Mouse (Mus musculus) left cerebral cortex, postnatal 14 days (tissue): Measurements from ENCODE around the gene Atn1. TPM values are rescaled to one million over a fixed set of nuclear protein-coding genes. Genes with fewer than 3 reads are reported as not detected.

Experiments used
- DNase-seq, 2 experiments: peaks; one replicate each; pipeline ENCODE4 v3.0.0; 2021 to 2022; ENCODE audit warnings: low spot score in 2 of 2, mixed read lengths in 1 of 2
- intact Hi-C: fragments of 180-260 bp; cut with DNase I; formaldehyde crosslinking; loops from one replicate; pipeline ENCODE4 v1.15.1; 2025
- microRNA-seq, 2 experiments: library from miRNA; unstranded; fragments of <30 nt; microRNA quantifications; one replicate each; pipeline ENCODE4 v1.2.0; 2022
- total RNA-seq, 2 experiments: library from RNA; stranded (reverse); gene quantifications; 2 replicates each; pipeline ENCODE4 v1.2.3; 2021

Atn1 gene
- total RNA-seq, 2 experiments from 2014 or later, result 147 to 166 TPM

DNA sequence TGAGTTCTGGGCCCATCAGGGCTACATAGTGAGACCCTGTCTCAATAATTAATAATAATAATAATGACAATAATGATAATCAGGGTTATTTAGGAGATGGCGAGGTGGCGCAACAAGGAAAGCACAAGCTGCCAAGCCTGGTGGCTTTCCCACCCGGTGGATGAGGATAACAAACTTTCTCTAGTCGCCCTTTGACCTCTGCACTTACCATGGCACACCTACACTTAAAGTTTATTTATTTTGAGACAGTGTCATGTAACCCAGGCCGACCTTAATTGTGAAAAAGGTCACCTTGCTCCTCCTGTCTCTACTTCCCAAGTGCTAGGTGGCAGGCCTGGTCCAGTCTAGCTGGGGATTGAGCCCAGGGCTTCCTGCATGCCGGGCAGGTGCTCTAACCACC lies 57.6 kb downstream of the Atn1 start:
- no peak for DNase-seq
- intact Hi-C loops, result no loop called here

- intact Hi-C loops, result no loop called here
- no peak for DNase-seq
These were observed 59.7 kb downstream of the Atn1 start for GRCm38 (mm10) chr6:124696441-124697150.

DNA sequence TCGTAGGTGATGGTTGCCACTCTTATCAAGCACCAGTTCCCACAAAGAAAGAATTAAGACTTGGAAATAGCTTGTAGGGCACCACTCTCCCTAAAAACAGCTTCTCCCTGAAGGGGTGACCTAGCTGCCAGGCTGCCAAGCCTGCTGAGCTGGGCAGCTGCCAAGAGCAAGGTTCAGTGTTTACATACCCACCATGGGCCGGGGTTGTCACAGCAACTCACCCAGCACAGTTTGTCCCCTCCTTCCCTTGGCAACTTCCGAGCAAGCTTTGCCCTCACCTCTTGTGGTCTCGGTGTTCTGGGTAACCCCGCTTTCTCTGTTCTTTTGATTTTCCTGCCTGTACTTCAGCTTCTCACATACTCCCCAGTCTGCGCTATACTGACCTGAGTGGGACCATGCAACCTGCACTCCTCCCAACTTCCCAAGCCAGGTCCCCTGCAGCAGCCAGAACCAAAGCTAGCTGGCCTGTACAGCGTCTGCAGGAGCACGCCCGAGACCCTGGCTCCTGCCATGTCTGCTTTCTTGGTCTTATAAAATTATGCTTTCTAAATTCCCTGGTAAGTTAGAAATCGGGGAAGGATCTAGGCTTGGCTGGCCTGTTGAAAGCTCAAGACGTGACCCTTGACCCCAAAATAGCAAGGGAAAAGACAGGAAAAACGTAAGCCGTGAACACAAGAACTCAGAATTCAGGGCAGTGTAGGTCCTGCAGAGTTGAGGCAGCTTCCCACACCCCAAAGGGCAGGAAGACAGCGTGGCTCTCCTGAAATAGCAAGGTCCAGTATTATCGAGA lies 62.0 kb downstream of the Atn1 start:
- intact Hi-C loops, result no loop called here
- DNase-seq, result peak; percentile 69 to 74

DNA sequence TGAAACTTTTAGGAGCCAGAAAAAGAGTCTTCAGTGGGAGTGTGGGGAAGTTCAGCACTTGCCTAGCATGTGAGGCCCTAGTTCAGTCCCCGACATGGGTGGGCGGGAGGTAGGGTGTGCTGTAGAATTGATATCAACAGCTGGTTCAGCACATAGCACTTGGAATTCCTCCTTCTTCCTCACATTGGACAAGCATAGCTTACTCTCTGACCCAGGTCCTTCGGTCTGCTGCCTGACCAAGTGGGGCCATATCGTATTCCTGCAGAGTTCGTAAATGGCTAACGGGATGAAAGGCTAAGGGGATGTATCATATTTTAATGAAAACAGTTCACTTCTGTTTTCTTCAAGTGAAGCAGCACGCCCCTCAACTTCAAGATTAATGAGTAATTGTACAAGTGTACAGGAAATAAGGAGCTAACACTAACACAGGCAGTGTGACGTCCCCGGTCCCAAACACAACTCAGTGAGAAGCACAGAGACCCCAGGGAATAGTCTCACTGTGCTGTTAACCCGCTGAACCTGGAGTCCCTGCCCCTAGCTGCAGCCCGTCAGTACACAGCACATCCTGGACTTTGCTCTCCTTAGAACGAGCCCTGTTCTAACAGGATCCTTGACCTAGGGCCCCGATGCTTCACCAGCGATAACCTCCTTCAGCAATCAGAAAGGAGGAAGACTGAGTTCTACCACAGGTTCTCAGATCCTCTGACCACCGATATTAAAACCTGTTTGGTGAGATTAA lies 62.9 kb downstream of the Atn1 start:
- intact Hi-C loops, result no loop called here
- no peak for DNase-seq

Small RNA genes lying within 50 kb of the gene (microRNA-seq; reads per million reads assigned to microRNA genes)
- gene Mir141 (0.53 to 1.0 reads per million in 2 experiments), gene Mir200c (22.9 to 26.6 reads per million in 2 experiments)

Other genes starting within 250 kb of the Atn1 start
- 1 to 10 TPM; 1.1 to 1.3 TPM for gene C1ra, start 244.1 kb downstream of the Atn1 start, total RNA-seq
- 1 to 10 TPM; 1.4 to 1.6 TPM for gene C1s1, start 214.2 kb downstream of the Atn1 start, total RNA-seq
- under 1 TPM in 1 of 2 experiments, not detected in 1; 0.18 TPM for gene C1rb, start 186.2 kb downstream of the Atn1 start, total RNA-seq
- under 1 TPM; 0.26 to 0.57 TPM for gene C1s2, start 120.4 kb downstream of the Atn1 start, total RNA-seq
- gene Lpcat3, start 93.5 kb downstream of the Atn1 start, total RNA-seq, result 10 to 100 TPM; 33.8 to 37.1 TPM
- 10 to 100 TPM; 45.6 to 45.9 TPM for gene Emg1, start 44.3 kb downstream of the Atn1 start, total RNA-seq
- gene Phb2, start 44.2 kb downstream of the Atn1 start, total RNA-seq, result 100 to 1,000 TPM; 133 to 144 TPM
- gene Ptpn6, start 17.8 kb downstream of the Atn1 start, total RNA-seq, result 1 to 10 TPM; 3.6 to 4.0 TPM
- 100 to 1,000 TPM; 294 to 301 TPM for gene Grcc10, start 15.2 kb downstream of the Atn1 start, total RNA-seq
- gene Gm45234, start 503 bp downstream of the Atn1 start, total RNA-seq, result not detected
- gene Eno2, start 13.1 kb upstream of the Atn1 start, total RNA-seq, result 100 to 1,000 TPM; 719 to 758 TPM
- under 1 TPM; 0.47 to 0.81 TPM for gene Lrrc23, start 23.2 kb upstream of the Atn1 start, total RNA-seq
- 1 to 10 TPM; 2.9 to 5.3 TPM for gene Spsb2, start 52.1 kb upstream of the Atn1 start, total RNA-seq
- 100 to 1,000 TPM; 629 to 634 TPM for gene Tpi1, start 57.8 kb upstream of the Atn1 start, total RNA-seq
- 100 to 1,000 TPM; 178 to 184 TPM for gene Usp5, start 73.0 kb upstream of the Atn1 start, total RNA-seq
- 1 to 10 TPM; 1.6 to 1.7 TPM for gene Cdca3, start 73.0 kb upstream of the Atn1 start, total RNA-seq
- not detected for gene Gnb3, start 83.8 kb upstream of the Atn1 start, total RNA-seq
- 10 to 100 TPM; 25.9 to 32.9 TPM for gene P3h3, start 101.2 kb upstream of the Atn1 start, total RNA-seq
- 100 to 1,000 TPM; 220 to 231 TPM for gene Gpr162, start 107.5 kb upstream of the Atn1 start, total RNA-seq
- gene Cd4, start 131.7 kb upstream of the Atn1 start, total RNA-seq, result 1 to 10 TPM; 1.1 to 1.5 TPM
- 1 to 10 TPM; 2.1 to 3.0 TPM for gene Lag3, start 155.2 kb upstream of the Atn1 start, total RNA-seq
- gene Ptms, start 163.6 kb upstream of the Atn1 start, total RNA-seq, result 1,000 to 10,000 TPM; 1,161 to 1,212 TPM
- gene Mlf2, start 174.9 kb upstream of the Atn1 start, total RNA-seq, result 100 to 1,000 TPM; 670 to 685 TPM
- 100 to 1,000 TPM; 140 to 142 TPM for gene Cops7a, start 209.0 kb upstream of the Atn1 start, total RNA-seq
- gene Pianp, start 240.2 kb upstream of the Atn1 start, total RNA-seq, result 100 to 1,000 TPM; 130 to 142 TPM